Mouse (Mus musculus): ENCODE measurements at regions not wholly inside any gene's neighbourhood (a gene's known extent, or its start where the extent isn't known, plus 50 kb on each side); places are given as distances from the start of the nearest gene placed in this dataset.

DNA sequence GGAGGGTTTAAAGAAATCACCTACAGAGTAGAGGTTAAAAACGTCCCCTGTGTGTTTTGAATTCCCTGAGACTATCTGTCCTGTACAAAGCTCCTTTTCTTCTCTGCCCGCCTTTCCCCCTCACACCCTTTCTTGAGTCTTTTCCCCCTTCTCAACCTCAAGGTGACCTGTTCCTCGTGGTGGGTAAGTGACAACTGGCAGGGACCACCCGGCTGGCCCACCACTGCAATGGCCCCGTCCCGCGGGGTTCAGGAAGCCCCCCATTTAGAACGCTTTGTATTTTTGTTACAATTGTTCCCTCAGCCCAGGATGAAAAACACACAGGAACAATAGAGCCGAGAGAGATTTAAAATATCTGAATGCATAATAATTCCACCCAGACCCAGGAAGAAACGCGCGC, 272.9 kb upstream of the Sox2 start:
- no peak for DNase-seq

DNA sequence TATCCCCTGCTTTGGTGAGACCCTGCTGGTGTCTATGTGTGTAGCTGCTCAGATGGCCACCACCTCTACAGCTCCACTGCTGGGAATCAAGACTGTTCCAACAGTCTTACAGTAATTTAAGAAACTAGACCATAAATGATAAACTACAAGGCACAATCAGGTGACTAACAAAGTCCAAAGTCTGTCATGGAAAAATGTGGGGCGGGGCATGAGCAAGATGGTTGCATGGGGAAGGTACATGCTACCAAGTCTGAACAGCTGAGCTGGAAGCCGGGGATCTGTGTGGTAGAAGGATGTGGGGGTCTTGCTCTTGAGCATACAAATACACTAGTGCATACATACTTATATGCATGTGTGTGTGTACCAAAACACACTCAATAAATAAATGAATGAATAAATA, 278.8 kb upstream of the Sox2 start:
- DNase-seq: no peak

DNA sequence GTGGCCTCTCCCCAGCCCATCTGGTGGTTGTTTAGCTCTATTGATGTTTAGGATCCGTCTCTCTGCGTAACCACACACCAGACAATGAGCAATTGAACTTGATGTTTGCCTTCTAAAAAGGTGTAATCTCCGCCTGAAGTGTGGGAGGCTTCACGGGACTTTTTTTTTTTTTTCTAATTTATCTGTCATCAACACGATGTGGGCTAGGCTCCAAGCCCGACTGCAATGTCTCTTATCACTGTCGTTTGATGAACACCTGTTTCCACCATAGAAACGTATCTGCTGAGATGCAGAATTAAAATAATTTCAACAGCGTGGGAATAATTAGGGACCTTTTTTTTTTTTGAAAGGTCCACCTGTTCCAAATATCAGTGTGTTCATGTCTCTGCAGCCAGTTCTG, 257.0 kb upstream of the Dnajc19 start:
- no peak for DNase-seq

DNA sequence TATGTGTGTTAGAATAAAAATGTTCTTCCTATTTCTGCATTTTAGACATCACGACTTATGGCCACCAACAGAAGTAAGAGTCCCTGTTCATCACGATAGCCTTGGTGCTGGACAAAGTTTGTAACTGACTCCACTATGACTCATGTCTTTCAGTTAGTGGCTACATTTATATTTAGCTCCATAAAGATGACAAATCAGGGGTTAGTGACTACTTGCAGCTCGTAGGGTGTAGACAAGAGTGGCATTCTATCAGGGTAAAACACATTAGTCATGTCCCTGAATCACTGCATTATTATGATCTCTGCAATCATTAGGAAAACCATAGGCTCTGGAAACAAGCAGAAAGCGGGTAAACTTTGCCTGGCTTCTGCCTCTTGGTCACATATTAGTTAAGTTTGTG, 252.4 kb upstream of the Dnajc19 start:
- DNase-seq: no peak

DNA sequence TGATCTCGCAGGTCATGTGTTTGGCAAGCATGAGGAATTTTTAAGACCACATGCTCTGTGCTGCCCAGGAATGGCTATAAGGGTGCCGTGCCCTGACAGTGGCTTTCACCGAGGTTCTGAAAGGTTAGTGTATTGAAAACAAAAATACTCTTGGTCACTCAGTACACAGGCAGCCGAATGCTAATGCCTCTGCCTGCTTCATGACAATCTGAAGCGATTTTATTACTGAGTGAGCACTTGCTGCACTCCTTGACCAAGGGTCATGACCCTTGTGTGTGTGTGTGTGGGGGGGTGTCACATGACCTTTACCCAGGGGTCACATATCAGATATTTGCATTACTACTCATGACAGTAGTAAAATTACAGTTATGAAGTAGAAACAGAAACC, 250.8 kb upstream of the Dnajc19 start:
- DNase-seq: no peak

DNA sequence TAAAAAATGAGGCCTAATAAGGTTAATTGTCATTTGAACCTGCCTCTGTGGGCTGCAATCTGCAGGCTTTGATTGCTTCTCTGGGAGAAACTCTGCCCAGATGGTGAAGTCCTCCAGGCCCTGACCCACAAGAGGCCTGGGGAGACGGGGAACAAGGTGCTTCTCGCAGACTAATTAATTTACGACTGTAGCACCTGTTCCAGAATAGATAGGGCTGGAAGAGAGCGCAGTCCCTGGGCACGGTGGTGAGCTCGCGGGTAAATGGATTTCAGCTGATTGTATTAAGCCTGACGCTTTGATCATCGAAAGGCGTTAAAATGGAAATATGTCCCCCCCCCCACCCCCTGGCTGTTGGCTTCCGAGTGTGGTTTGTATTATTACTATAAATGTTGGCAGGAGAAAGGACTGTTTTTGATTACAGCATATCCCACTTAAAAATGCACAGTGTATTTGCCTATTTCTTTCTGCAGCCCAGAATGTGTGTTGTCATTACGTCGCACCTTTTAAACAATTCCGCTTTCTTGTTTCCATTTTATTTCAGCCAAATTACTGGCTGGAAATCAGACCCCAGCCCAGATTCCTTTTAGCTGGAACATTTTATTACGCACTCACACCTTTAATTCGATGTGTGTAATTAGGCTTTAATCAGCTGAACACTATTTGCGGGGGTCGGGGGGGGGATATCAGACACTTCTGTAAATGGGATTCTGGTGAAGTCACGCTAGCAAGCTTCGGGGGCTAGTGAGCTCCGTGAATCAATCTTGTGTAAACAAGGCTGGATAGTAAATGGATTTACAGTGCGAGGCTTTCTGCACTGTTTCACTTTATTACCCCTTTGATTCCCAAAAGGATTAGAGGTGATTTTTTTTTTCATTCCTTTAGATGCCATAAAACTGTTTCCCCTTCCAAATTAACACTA, 250.1 kb upstream of the Dnajc19 start:
- no peak for DNase-seq

DNA sequence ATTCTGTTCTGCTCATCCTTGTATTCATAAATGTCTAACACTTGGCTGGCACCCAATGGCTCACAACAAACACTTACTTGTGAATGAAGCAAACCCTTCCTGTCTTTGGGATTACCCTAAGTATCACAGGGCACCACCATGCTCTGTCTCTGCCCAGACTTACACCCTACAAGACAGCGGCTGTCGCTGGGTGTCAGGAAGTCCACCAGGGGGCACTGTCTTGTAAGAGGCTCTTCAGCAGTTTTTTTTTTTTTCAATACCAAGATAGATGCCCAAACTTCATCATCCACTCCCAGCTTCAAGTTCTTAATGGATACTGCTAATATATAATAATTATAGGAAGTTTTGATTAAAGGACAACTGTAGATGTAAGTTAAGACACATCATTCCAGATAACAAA, 247.7 kb upstream of the Dnajc19 start:
- peak; percentile 28 to 30 for DNase-seq

DNA sequence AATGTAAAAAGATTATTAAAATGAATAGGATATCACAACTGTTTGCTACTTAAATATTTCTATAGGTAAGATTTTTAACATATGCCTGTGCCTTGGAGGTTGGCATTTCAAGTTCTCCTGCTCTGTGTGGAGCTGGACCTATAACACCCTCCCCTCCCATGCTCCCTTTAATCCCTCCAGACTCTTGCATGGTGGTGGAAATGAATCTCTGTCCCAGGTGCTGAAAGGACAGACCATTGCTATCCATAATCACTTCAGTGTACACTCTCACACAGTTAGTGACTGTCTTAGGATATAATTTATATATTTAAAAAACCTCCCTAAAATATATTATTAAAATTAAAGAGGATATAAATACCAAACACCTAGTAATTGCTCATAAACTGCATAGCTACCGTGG, 244.5 kb upstream of the Dnajc19 start:
- DNase-seq: no peak

DNA sequence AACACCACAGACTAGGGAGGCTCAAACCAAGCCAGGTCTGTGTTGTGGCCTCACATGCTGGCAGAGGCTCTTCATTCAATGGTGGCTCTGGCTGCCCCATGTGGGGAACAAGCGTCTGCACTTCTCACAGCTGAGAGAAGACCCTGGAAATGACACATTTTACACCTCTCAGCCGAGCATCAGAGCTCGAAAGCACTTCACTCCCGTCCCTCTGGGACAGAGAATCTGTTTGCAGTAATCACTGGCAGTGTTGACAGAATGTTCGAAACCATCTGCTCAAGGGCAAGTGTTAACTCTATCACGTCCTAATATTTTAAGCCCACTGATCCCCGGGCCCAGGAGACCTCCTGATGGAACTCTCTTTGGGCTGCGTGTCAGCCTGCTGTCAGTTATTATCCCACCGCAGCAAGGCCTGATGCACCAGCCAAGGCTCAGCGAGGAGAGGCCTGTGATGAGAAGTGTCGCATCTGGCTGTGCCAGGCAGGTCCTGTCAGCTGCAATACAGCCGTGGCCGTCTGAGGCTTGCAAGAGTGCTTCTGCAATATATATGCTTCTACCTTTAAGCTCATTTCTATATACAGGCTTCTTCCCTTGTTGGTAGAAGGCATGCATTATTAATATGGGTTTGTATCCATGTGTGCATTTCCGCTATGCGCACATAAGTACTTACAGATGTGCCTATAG, 241.5 kb upstream of the Dnajc19 start:
- DNase-seq: no peak

DNA sequence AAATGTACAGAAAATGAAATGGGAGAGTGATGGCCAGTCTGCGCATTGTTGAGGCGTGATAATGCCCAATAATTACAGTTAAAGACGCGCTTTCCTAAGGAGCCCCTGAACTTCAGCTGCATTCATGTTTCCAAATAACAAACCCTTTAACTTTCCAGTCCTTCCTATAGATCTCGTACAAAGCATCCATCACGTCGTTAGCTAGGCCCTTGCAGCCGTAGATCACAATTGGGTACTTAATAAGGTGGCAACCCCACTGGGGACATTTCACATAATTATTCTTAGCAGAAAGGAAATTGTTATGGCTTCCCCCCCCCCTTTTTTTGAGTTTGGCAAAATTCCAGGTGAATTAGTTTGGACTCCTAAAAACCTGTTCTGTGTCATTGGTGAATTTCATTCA, 233.7 kb upstream of the Dnajc19 start:
- DNase-seq: no peak

DNA sequence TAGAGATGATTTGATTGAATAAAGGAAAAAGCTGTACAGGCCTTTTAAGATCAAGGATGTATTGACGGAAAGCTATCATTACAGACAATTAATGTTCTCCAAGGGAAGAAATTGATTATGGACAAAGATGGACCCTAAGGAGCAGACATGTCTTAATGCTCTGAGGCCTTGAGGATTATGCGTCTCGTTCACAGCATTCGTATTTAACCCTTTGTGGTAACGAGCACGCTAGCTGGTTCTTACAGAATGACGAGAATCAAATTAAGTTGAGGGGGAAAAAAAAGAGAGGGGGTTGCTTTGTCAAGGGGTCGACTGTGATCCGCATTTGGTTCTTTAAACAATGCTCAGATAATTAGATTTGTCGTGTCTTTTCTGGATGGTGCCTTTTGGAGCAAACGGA, 233.3 kb upstream of the Dnajc19 start:
- DNase-seq: no peak

DNA sequence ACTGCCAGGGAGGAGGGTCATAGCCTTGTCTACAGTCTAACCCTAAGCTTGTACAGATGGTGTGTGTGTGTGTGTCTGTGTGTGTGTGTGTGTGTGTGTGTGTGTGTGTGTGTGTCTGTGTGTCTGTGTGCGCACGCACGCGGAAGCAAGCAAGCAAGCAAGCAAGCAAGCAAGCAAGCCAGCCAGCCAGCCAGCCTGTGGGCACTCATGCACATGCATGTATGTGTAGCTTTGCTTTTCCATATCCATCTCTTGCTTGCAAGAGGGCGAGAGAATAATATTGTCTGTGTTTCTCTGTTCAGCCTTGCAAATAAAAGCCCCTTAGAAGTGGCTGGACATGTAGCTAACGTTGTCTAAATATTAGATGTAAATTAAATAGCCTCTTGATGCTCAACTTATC, 230.8 kb upstream of the Dnajc19 start:
- no peak for DNase-seq

DNA sequence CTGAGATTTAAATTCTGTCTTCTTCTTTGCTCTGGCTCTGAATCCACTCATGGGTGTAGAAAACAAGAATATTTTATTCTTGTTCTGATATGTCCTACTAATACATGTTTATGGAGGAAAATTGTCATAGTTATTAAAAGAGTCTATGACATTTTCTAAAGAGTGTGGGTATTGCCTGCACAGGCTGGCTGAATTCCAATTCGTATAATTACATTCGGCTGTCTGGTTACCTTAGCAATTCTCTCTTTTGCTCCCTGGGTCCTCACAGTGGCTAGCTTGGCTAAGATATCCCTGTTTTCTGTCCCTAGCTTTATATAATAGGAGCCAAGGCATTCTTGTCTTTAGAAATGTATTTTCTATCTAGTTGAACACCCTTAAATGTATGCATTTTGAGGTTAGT, 218.5 kb upstream of the Dnajc19 start:
- DNase-seq: no peak

DNA sequence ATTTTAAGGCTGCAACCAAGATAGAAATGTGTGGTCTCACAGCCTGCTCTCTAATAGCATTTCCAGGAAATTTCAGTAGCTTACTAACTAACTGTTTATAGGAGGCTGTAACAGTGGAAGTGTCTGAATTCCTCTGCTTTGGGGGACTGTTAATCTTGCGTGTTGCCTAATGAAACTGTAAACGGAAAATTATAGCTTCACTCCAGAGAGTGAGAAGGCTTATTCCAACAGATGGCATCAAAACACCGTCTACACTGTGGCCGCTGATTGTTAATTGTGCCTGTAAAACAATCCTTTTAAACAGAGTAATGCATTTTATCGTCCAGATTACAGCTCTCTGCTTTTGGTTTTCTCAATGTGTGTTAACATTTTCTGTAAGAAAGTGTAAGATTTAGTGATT, 206.7 kb upstream of the Dnajc19 start:
- no peak for DNase-seq

DNA sequence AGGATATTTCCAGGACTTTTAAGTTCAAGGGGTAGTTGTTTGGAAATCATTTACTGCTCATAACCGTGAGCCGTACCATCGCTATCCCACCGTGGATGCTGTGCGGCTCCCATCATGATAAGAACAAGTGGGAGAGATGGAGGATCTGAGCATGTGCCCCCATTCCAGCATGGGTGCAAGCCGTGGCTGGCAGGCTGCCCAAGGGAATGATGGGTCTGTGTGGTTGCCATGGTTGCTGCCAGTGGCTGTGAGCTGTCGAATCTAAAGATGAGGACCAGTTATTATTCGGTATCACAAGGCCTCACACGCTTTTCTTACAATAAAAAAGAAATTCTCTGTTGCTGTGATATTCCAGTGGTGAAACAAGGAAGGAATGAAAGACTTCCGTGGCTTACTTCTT, 189.0 kb upstream of the Dnajc19 start:
- no peak for DNase-seq

DNA sequence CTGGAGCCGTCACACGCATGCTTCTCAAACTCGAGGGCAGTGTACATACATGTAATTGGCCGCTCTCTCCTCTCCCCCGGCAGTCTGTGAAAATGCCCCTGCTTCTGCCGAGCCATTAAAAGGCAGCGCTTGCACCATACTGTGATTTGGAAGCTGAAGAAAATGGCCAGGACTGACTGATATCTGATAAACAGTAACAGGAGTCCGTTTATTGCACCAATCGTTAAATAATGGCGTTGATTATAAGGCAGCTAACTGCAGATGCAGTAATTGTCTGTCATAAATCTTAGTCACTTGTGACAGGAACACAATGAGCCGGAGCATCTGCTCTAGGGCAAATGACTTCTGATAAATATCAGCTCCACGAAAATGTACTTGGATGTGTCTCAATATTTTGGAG, 185.3 kb upstream of the Dnajc19 start:
- peak; percentile 6 to 12 for DNase-seq

DNA sequence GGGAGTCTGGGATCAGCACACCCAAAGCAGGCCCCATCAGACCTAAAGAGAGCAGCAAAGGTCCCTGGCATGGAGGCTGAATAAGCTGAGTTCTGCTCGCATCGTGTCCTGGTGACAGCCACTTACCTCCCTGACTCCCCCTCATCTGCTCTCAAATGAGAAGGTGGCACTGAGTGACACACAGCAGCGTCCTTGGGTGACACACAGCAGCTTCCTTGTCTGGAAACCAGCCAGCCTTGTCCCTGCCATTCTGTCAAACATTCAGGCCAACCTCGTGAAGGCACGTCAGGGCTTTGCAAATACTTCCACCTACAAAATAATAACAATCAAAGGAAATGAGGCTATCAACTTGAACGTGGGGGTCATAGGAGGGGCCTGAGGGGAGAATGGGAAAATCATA, 183.7 kb upstream of the Dnajc19 start:
- DNase-seq: no peak

DNA sequence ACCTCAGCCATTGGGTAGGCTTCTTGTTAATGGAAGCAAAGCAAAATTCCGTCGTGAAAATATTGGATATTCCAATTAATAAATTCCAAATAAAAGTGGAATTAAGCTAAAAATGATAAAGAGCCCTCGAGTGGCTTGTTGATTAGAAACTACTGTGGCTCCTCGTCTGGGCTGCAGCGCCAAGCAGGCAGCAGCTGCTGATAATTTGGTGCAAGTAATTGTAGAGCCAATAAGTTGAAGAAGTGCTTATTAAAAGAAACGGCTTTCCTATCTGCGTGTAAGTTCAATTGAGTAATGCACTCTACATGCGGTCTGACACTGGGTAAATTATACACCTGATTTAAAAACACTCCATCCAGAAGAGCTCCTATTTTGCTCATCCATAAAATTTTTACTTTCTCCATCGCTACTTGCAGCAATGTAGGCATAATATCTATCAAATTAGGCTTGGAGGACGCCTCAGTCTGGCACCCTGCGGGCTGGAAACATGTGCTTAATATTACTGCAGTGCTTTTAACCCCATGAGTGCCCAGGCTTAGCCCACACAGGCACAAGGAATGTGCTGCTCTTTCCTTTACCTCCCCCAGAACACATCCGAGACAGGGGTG, 171.7 kb upstream of the Dnajc19 start:
- no peak for DNase-seq

DNA sequence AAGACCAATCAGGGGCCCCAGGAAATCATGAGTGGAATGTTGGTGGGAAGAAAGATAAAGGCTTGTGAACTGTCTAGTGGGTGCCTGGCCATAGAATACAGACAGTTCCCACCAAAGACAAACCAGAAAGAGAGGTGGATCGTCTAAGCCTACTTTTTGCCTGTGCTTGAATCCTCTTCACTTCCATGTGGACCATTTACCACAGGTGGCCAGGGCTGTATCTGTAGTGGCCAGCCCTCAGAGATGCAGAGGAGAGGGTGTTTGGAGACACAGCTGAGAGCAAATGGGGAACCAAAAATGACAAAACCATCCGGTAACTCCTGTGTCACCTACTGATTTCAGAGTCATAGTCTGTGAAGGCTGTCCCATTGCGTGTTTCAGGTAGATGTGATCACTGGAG, 161.0 kb upstream of the Dnajc19 start:
- DNase-seq: no peak

DNA sequence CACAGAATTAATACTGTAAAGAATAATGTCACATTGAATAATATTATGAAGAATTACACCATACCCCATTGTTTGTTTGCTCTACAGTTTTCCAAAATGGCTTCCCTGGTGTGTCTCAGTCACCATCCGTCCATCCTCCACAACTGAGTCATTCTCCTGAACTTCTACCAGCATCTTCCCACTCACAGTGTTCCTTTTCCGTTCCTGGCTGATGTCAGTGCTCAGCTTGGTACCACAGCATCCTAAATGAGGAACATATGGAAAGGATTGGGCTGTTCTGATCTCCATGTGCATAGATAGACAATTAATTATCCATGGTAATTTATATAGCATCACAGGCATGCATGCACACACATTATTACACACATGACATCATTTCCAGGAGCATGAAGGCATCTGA, 158.9 kb upstream of the Dnajc19 start:
- DNase-seq: peak in 1 of 2 experiments; percentile 4

DNA sequence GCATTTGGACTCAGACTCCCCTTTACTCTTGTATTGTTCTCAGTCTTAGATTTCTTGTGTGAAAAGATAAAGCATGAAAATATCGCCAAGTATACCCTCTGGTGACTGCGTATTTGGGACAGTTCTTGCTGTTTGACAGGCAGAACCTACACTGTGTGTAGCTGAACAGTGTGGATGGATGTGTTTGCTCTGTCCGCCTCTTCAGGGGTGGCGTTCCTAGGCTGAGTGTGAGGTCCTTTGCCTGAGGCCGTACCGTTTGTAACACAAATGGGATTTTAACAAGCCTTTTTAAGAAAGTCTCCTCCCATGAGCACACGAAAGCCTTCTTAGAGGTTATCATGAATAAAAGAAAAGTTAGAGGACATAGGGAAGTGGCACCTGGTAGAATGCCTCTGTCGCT, 153.3 kb upstream of the Dnajc19 start:
- no peak for DNase-seq

DNA sequence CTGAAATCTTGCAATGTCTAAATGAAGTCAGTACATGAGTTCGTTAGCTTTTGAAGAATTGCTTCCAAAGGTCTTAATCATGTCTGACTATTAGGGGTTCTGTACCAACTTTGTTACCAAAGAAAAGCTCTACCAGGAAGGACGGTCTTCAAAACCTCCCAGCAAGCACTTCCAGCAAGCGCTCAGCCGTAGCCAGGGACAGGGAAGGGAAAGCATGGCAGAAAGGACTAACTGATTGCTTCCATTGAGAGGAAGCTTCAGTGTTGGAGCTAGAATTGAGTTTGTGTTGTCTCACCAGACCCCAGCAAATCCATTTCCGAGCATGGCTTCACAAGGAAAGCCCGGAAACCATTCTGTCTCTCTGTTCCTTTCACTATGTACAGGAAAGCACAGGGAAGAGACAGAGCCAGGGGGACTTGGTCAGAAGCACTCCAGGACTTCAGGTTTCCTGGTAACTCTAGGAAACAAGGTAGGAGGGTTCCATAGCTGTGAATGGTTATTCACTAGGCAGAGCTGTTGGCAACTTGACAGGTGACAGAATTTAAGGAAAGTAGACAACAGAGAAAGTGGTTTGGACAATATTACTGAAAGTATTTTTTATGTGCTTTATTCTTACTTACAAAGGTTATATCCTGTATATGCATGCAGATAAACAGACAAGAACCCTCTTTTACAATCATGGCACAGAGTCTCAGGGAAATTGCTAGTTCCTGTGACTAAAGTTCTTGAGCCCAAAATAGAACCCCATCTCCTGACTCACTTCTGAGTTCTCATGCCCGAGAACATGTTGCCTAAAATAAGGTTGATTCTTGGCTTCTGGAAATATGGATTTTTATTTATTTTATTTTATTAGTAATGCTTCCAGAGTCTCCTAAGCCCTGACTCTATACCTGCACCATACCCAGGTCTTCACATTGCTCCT, 151.5 kb upstream of the Dnajc19 start:
- DNase-seq: no peak

All from layer of hippocampus, postnatal 36 days (tissue).